Mouse (Mus musculus): ENCODE measurements around the gene Mnx1.
A peak's percentile ranks its signal among the peaks of the same experiment; 100 is the strongest.

The Mnx1 gene

GRCm38 (mm10) chr5:29478208-29479197, at the start of gene Mnx1:
Gene Mnx1 (minus strand): TSS chr5:29478470.
- no peak for DNase-seq (ENCODE audit: extremely low read depth, low read depth)

- DNase-seq (ENCODE audit: extremely low read depth, low read depth) = peak; percentile 12
Observed at GRCm38 (mm10) chr5:29516432-29516831, 38.2 kb upstream of the Mnx1 start.

GRCm38 (mm10) chr5:29515888-29516287, 37.6 kb upstream of the Mnx1 start:
- no peak for DNase-seq (ENCODE audit: extremely low read depth, low read depth)

GRCm38 (mm10) chr5:29507013-29507412, 28.7 kb upstream of the Mnx1 start:
- no peak for DNase-seq (ENCODE audit: extremely low read depth, low read depth)

- no peak for DNase-seq (ENCODE audit: extremely low read depth, low read depth)
Observed at GRCm38 (mm10) chr5:29487321-29487720, 9.1 kb upstream of the Mnx1 start.

- DNase-seq (ENCODE audit: extremely low read depth, low read depth) = no peak
Observed at GRCm38 (mm10) chr5:29485941-29486320, 7.7 kb upstream of the Mnx1 start.

- DNase-seq (ENCODE audit: extremely low read depth, low read depth) = no peak
Observed at GRCm38 (mm10) chr5:29484965-29485940, 7.0 kb upstream of the Mnx1 start.

- no peak for DNase-seq (ENCODE audit: extremely low read depth, low read depth)
Observed at GRCm38 (mm10) chr5:29483801-29484200, 5.5 kb upstream of the Mnx1 start.

- no peak for DNase-seq (ENCODE audit: extremely low read depth, low read depth)
Observed at GRCm38 (mm10) chr5:29479198-29479593, 926 bp upstream of the Mnx1 start.

- no peak for DNase-seq (ENCODE audit: extremely low read depth, low read depth)
Observed at GRCm38 (mm10) chr5:29477474-29478207, 629 bp downstream of the Mnx1 start.

GRCm38 (mm10) chr5:29476021-29476420, 2.2 kb downstream of the Mnx1 start:
- no peak for DNase-seq (ENCODE audit: extremely low read depth, low read depth)

- no peak for DNase-seq (ENCODE audit: extremely low read depth, low read depth)
Observed at GRCm38 (mm10) chr5:29475556-29475955, 2.7 kb downstream of the Mnx1 start.

- DNase-seq (ENCODE audit: extremely low read depth, low read depth) = no peak
Observed at GRCm38 (mm10) chr5:29475041-29475440, 3.2 kb downstream of the Mnx1 start.

- no peak for DNase-seq (ENCODE audit: extremely low read depth, low read depth)
Observed at GRCm38 (mm10) chr5:29474246-29474960, 3.9 kb downstream of the Mnx1 start.

GRCm38 (mm10) chr5:29473551-29474245, 4.6 kb downstream of the Mnx1 start:
- no peak for DNase-seq (ENCODE audit: extremely low read depth, low read depth)

- no peak for DNase-seq (ENCODE audit: extremely low read depth, low read depth)
Observed at GRCm38 (mm10) chr5:29471855-29472665, 6.2 kb downstream of the Mnx1 start.

- no peak for DNase-seq (ENCODE audit: extremely low read depth, low read depth)
Observed at GRCm38 (mm10) chr5:29471396-29471795, 6.9 kb downstream of the Mnx1 start.

GRCm38 (mm10) chr5:29470851-29471394, 7.3 kb downstream of the Mnx1 start:
- no peak for DNase-seq (ENCODE audit: extremely low read depth, low read depth)

- no peak for DNase-seq (ENCODE audit: extremely low read depth, low read depth)
Observed at GRCm38 (mm10) chr5:29470271-29470670, 8.0 kb downstream of the Mnx1 start.
